Mouse (Mus musculus) forebrain, postnatal 0 days (tissue): ENCODE measurements around the gene Ipo11. TPM values are rescaled to one million over a fixed set of nuclear protein-coding genes. Genes with fewer than 3 reads are reported as not detected.

Source experiments
- ATAC-seq: fragments of 200-750 bp; cut with Nextera tagmentation; 2 replicates; pipeline ENCODE4 v1.8.0; 2017; ENCODE audit warnings: mild to moderate bottlenecking, moderate library complexity
- DNase-seq: peaks from one replicate; pipeline ENCODE4 v3.0.0-alpha.2; 2015
- H3K27ac ChIP-seq: fragments of 300-500 bp; sonication (generic); 2 replicates; pipeline ENCODE4 v1.5.1; 2014; ENCODE audit warnings: low read depth, mild to moderate bottlenecking, antibody characterized with exemption, low read length, moderate library complexity, mixed read lengths
- H3K27me3 ChIP-seq: fragments of 300-500 bp; sonication (generic); 2 replicates; pipeline ENCODE4 v1.6.1; 2014; ENCODE audit warnings: mild to moderate bottlenecking, low read length, mixed read lengths; ENCODE audit not compliant: insufficient read depth
- H3K36me3 ChIP-seq: fragments of 300-500 bp; sonication (generic); 2 replicates; pipeline ENCODE4 v1.6.1; 2014; ENCODE audit warnings: mild to moderate bottlenecking, moderate library complexity; ENCODE audit not compliant: insufficient read depth
- H3K4me1 ChIP-seq: fragments of 300-500 bp; sonication (generic); 2 replicates; pipeline ENCODE4 v1.6.1; 2014; ENCODE audit warnings: antibody characterized with exemption; ENCODE audit not compliant: insufficient read depth
- H3K4me2 ChIP-seq: fragments of 300-500 bp; sonication (generic); 2 replicates; pipeline ENCODE4 v1.6.1; 2014; ENCODE audit warnings: low read depth, mild to moderate bottlenecking, moderate library complexity
- H3K4me3 ChIP-seq: fragments of 300-500 bp; sonication (generic); 2 replicates; pipeline ENCODE4 v1.5.1; 2014; ENCODE audit warnings: low read depth, low read length, mixed read lengths
- H3K9ac ChIP-seq: fragments of 300-500 bp; sonication (generic); 2 replicates; pipeline ENCODE4 v1.6.1; 2014; ENCODE audit warnings: mild to moderate bottlenecking
- H3K9me3 ChIP-seq: fragments of 300-500 bp; sonication (generic); 2 replicates; pipeline ENCODE4 v1.6.1; 2016; ENCODE audit warnings: low read length
- CTCF ChIP-seq: sonication (generic); IDR thresholded peaks from 2 replicates; pipeline ENCODE4 v1.5.1; 2016; ENCODE audit warnings: antibody characterized with exemption, control low read depth, low read depth
- whole genome bisulfite sequencing: fragments of 180-500 bp; shearing (Covaris S2); extraction: QIAGEN DNeasy Blood & Tissue Kit; methylation state at CpG from one replicate; pipeline ENCODE4 v1.1.7; 2014; 5-methylcytosine and 5-hydroxymethylcytosine counted together
- polyA plus RNA-seq: library from polyadenylated mRNA; unstranded; fragments of >200 nt; fragmentation: Nextera tagmentation; extraction: Ambion mirVana; gene quantifications from 2 replicates; pipeline ENCODE4 v1.2.1, GENCODE M21; 2015
- total RNA-seq: library from RNA; depleted of rRNA; stranded (reverse); fragments of >200 nt; gene quantifications from 2 replicates; pipeline ENCODE4 v1.2.3, GENCODE M21; 2014

The Ipo11 gene
- total and polyA plus RNA-seq, 2 experiments from 2014 or later: 27.5 to 55.5 TPM

DNA sequence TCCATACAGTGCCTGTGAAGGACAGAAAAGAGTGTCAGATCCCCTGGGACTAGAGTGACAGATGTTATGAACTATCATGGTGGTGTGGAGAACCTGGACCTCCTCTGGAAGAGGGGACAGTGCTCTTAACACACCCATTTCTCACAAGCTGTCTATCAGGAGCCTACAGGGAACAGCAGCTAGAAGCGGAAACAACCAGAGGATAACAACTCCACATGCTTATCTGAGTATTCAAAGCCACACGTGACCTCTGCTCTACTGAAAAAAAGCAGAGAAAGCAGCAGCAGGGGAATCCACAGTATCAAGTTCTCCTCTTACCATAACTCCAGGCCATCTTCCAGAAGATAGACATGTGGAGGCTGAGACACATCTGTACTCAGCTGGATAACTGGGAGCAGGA is 71.2 kb downstream of the Ipo11 start:
- Histone ChIP-seq H3K4me1 (no peaks in the 10 kb centered on the region), H3K9me3 (no peaks in the 10 kb centered on the region), H3K36me3 (peaks cover 21% of the 10 kb centered on the region), H3K9ac (no peak overlapping the region), H3K27ac (no peak overlapping the region), H3K27me3 (no peaks in the 10 kb centered on the region), H3K4me2 (no peak overlapping the region), H3K4me3 (no peak overlapping the region)
- no peak for ATAC-seq
- TF ChIP-seq CTCF: no peak
- DNase-seq: no peak
- WGBS: 91% methylated on average over 2 of the region's 2 CpGs

GRCm38 (mm10) chr13:106858779-106859178 is 78.0 kb downstream of the Ipo11 start:
- no peaks in the 10 kb centered on the region for H3K4me1 ChIP-seq
- H3K4me2 ChIP-seq: no peak overlapping the region
- H3K36me3 ChIP-seq: peaks cover 4% of the 10 kb centered on the region; the same call in 1 of the 2 replicates
- ATAC-seq (no peak), DNase-seq (no peak)
- no peak overlapping the region for H3K9ac ChIP-seq
- H3K27ac ChIP-seq: no peak overlapping the region
- no peak for TF ChIP-seq CTCF
- WGBS: 91% methylated on average over 5 of the region's 5 CpGs
- no peaks in the 10 kb centered on the region for H3K27me3 ChIP-seq
- H3K4me3 ChIP-seq: no peak overlapping the region
- H3K9me3 ChIP-seq: no peaks in the 10 kb centered on the region

GRCm38 (mm10) chr13:106856556-106856955 is 80.2 kb downstream of the Ipo11 start:
- Histone ChIP-seq H3K4me3 (no peak overlapping the region), H3K27ac (no peak overlapping the region), H3K4me2 (no peak overlapping the region), H3K36me3 (no peaks in the 10 kb centered on the region), H3K9me3 (no peaks in the 10 kb centered on the region), H3K4me1 (no peaks in the 10 kb centered on the region), H3K9ac (no peak overlapping the region), H3K27me3 (no peaks in the 10 kb centered on the region)
- WGBS: 87% methylated on average over 3 of the region's 3 CpGs
- ATAC-seq (no peak), DNase-seq (no peak)
- TF ChIP-seq CTCF: no peak

- H3K9ac ChIP-seq: no peak overlapping the region
- H3K27ac ChIP-seq: no peak overlapping the region
- no peaks in the 10 kb centered on the region for H3K9me3 ChIP-seq
- H3K4me2 ChIP-seq: no peak overlapping the region
- ATAC-seq (no peak), DNase-seq (no peak)
- no peaks in the 10 kb centered on the region for H3K4me1 ChIP-seq
- TF ChIP-seq CTCF: no peak
- H3K36me3 ChIP-seq: no peaks in the 10 kb centered on the region; the same call in 1 of the 2 replicates
- no peaks in the 10 kb centered on the region for H3K27me3 ChIP-seq
- H3K4me3 ChIP-seq: no peak overlapping the region
Measured at GRCm38 (mm10) chr13:106847534-106847933, 89.2 kb downstream of the Ipo11 start.

DNA sequence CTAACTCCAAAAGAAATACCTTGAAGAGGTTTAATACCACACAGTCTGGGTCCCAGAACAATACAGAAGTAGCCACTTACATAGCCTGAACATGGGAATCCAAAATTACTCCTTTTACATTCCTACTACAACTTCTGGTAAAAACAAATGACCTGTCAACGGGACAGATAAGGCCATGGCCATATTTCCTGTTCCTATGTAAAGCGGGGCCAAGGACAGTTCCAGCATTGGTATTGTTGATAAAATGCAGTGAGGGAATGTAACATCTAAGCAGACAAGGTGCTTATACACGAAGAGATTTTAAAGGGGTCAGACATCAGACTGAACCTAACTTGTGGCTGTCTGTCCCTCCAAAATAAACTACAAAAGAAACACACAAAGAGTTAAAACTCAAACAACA is 91.8 kb downstream of the Ipo11 start:
- Histone ChIP-seq H3K27ac (no peak overlapping the region), H3K4me3 (no peak overlapping the region), H3K36me3 (peaks cover 5% of the 10 kb centered on the region), H3K9me3 (no peaks in the 10 kb centered on the region), H3K4me1 (no peaks in the 10 kb centered on the region), H3K27me3 (no peaks in the 10 kb centered on the region), H3K9ac (no peak overlapping the region), H3K4me2 (no peak overlapping the region)
- TF ChIP-seq CTCF: no peak
- DNase-seq: no peak
- no peak for ATAC-seq
- WGBS: 91% methylated on average over 3 of the region's 3 CpGs

DNA sequence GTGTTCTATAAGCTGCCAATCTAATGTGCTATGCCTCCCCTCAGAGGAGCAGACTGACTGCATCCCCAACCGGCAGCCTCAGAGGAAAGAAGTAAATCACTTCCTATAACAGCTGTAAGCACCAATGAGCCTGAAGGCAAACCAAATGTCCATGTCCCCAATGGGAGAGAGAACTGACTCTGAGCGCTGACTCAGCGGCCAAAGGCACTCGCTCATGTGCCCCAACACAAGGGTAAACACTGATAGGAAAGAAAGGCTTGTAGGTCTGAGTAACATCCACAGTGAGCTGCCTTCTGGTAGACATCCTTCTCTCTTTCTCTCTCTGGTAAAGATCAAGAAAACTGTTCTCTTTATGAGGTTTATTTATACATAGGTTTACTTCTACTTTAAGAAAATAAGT is 94.2 kb downstream of the Ipo11 start:
- Histone ChIP-seq H3K9ac (no peak overlapping the region), H3K4me3 (no peak overlapping the region), H3K4me2 (no peak overlapping the region), H3K4me1 (no peaks in the 10 kb centered on the region), H3K9me3 (no peaks in the 10 kb centered on the region), H3K27ac (no peak overlapping the region), H3K27me3 (no peaks in the 10 kb centered on the region), H3K36me3 (peaks cover 5% of the 10 kb centered on the region)
- 93% methylated on average over 4 of the region's 4 CpGs for WGBS
- DNase-seq (no peak), ATAC-seq (no peak)
- TF ChIP-seq CTCF: no peak

- no peak for TF ChIP-seq CTCF
- no peak overlapping the region for H3K4me2 ChIP-seq
- ATAC-seq: no peak
- DNase-seq: no peak
- H3K9ac ChIP-seq: no peak overlapping the region
- H3K27ac ChIP-seq: no peak overlapping the region
- WGBS: 94% methylated on average over 3 of the region's 3 CpGs
- no peak overlapping the region for H3K4me3 ChIP-seq
- H3K4me1 ChIP-seq: no peaks in the 10 kb centered on the region; the same call in 1 of the 2 replicates
- peaks cover 5% of the 10 kb centered on the region for H3K36me3 ChIP-seq
- no peaks in the 10 kb centered on the region for H3K9me3 ChIP-seq
- H3K27me3 ChIP-seq: no peaks in the 10 kb centered on the region
Measured at GRCm38 (mm10) chr13:106838778-106839177, 98.0 kb downstream of the Ipo11 start.

DNA sequence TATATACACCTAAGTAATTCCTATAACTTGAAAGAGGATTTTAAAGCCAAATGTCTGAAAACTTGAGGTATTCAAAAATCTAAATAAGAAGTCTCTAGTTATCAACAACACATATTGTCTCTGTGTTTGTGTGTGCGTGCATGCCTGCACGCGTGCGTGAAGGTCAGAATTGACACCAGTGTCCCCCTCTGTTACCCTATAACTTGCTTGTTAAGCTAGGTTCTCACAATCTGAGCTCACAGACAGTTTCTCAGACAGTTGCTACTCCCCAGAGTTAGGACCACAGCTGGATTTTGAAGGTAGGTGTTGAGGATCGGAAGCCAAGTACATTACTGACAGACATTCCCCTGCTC is 100.3 kb downstream of the Ipo11 start:
- Histone ChIP-seq H3K9me3 (no peaks in the 10 kb centered on the region), H3K4me3 (no peak overlapping the region), H3K4me1 (no peaks in the 10 kb centered on the region; the same call in 1 of the 2 replicates), H3K27me3 (no peaks in the 10 kb centered on the region), H3K9ac (no peak overlapping the region), H3K4me2 (no peak overlapping the region), H3K36me3 (peaks cover under 1% of the 10 kb centered on the region; the same call in 1 of the 2 replicates), H3K27ac (no peak overlapping the region)
- DNase-seq (no peak), ATAC-seq (no peak)
- TF ChIP-seq CTCF: no peak
- 94% methylated on average over 5 of the region's 5 CpGs for WGBS
